Mouse (Mus musculus) adrenal gland, postnatal 36 days (tissue): ENCODE results near the gene Man1a2. TPM values are rescaled to one million over a fixed set of nuclear protein-coding genes. Genes with fewer than 3 reads are reported as not detected.

Source experiments
- DNase-seq, 2 experiments: peaks; one replicate each; pipeline ENCODE4 v3.0.0; 2021; ENCODE audit warnings: mixed read lengths in 1 of 2
- long read RNA-seq, 2 experiments: library from polyadenylated mRNA; stranded (forward); transcript quantifications; one replicate each; pipeline ENCODE4 v2.0.0; 2021; ENCODE audit warnings: borderline sequencing depth in 2 of 2
- total RNA-seq, 2 experiments: library from RNA; stranded (reverse); gene quantifications; 2 replicates each; pipeline ENCODE4 v1.2.3; 2021

The Man1a2 gene
- total RNA-seq: 100 to 1,000 TPM in 1 of 2 experiments, 10 to 100 TPM in 1; 94.9 to 126 TPM
- long read RNA-seq, experiment 1, full-length matches to known transcripts: 9 of 28 reads
- long read RNA-seq, experiment 1, partial matches to known transcripts: 10 of 28 reads
- long read RNA-seq, experiment 1, other reads (novel, unspliced or antisense): 9 of 28 reads
- long read RNA-seq, experiment 2, full-length matches to known transcripts: 1 of 3 reads
- long read RNA-seq, experiment 2, partial matches to known transcripts: 1 of 3 reads
- long read RNA-seq, experiment 2, other reads (novel, unspliced or antisense): 1 of 3 reads

- peak; percentile 90 to 93 for DNase-seq
Measured at GRCm38 (mm10) chr3:100685087-100685762, at the start of gene Man1a2. Gene Man1a2 (minus strand): TSS chr3:100685503.

GRCm38 (mm10) chr3:100734482-100735154 is 49.3 kb upstream of the Man1a2 start:
- DNase-seq: peak; percentile 17 to 31

- DNase-seq: no peak
Measured at GRCm38 (mm10) chr3:100731896-100732295, 46.6 kb upstream of the Man1a2 start.

- DNase-seq: no peak
Measured at GRCm38 (mm10) chr3:100731347-100731746, 46.0 kb upstream of the Man1a2 start.

- DNase-seq: no peak
Measured at GRCm38 (mm10) chr3:100728008-100728712, 42.9 kb upstream of the Man1a2 start.

- DNase-seq: no peak
Measured at GRCm38 (mm10) chr3:100725960-100726674, 40.8 kb upstream of the Man1a2 start.

GRCm38 (mm10) chr3:100720786-100721300 is 35.5 kb upstream of the Man1a2 start:
- DNase-seq: no peak

- DNase-seq: no peak
Measured at GRCm38 (mm10) chr3:100716241-100716640, 30.9 kb upstream of the Man1a2 start.

- DNase-seq: no peak
Measured at GRCm38 (mm10) chr3:100715367-100715766, 30.1 kb upstream of the Man1a2 start.

- no peak for DNase-seq
Measured at GRCm38 (mm10) chr3:100713142-100714005, 28.1 kb upstream of the Man1a2 start.

- DNase-seq: no peak
Measured at GRCm38 (mm10) chr3:100712140-100712539, 26.8 kb upstream of the Man1a2 start.

- DNase-seq: no peak
Measured at GRCm38 (mm10) chr3:100711486-100711885, 26.2 kb upstream of the Man1a2 start.

- no peak for DNase-seq
Measured at GRCm38 (mm10) chr3:100707117-100707516, 21.8 kb upstream of the Man1a2 start.

GRCm38 (mm10) chr3:100705128-100705667 is 19.9 kb upstream of the Man1a2 start:
- no peak for DNase-seq

- no peak for DNase-seq
Measured at GRCm38 (mm10) chr3:100703847-100704644, 18.7 kb upstream of the Man1a2 start.

GRCm38 (mm10) chr3:100702875-100703846 is 17.9 kb upstream of the Man1a2 start:
- peak; percentile 10 to 63 for DNase-seq

- peak; percentile 24 to 28 for DNase-seq
Measured at GRCm38 (mm10) chr3:100688747-100689146, 3.4 kb upstream of the Man1a2 start.

- DNase-seq: no peak
Measured at GRCm38 (mm10) chr3:100686756-100687155, 1.5 kb upstream of the Man1a2 start.
